Mouse (Mus musculus) testis, adult 2 months (tissue): Measurements from ENCODE around the gene Ubxn10.

ENCODE experiments used
- CTCF ChIP-seq: fragments of 200-500 bp; IDR thresholded peaks from 2 replicates; pipeline ENCODE4 v1.5.1; 2012; ENCODE audit warnings: low read depth, mild to moderate bottlenecking, inconsistent platforms, low read length, moderate library complexity; ENCODE audit not compliant: control insufficient read depth, insufficient read depth, insufficient replicate concordance
- POLR2A ChIP-seq: fragments of 200-500 bp; IDR thresholded peaks from 2 replicates; pipeline ENCODE4 v1.6.1; 2012; ENCODE audit warnings: low read depth, mild to moderate bottlenecking, inconsistent platforms, low read length, moderate library complexity; ENCODE audit not compliant: control insufficient read depth

GRCm38 (mm10) chr4:138709246-138709645 lies 27.7 kb downstream of the Ubxn10 start:
- no peak for TF ChIP-seq POLR2A
- TF ChIP-seq CTCF = no peak
